Mouse (Mus musculus) cortical plate, adult 2 months (tissue): ENCODE measurements around the gene A530016L24Rik.

Experiments used
- CTCF ChIP-seq: fragments of 200-500 bp; IDR thresholded peaks from 2 replicates; pipeline ENCODE4 v1.5.1; 2011; ENCODE audit warnings: mild to moderate bottlenecking, control low read depth, low read length; ENCODE audit not compliant: insufficient read depth; ENCODE audit errors: extremely low read depth
- POLR2A ChIP-seq: fragments of 200-500 bp; IDR thresholded peaks from 2 replicates; pipeline ENCODE4 v1.6.1; 2011; ENCODE audit warnings: mild to moderate bottlenecking, low read length, control low read depth; ENCODE audit not compliant: insufficient read depth; ENCODE audit errors: extremely low read depth

DNA sequence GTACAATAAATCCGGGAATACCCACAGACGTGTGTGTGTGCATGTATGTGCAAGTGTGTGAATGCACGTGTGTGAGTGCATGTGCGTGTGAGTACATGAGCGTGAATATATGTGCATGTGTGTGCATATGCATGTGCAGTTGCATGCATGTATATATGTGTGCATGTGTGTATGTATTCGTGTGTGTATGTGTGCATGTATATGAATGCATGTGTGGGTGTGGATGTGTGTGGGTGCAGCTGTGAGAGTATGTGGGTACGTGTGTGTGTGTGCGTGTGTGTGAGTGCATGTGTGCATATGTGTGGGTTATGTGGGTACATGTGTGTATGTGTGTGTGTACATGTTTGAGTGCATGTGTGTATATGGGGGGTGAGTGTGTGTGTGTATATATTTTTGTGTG, 56.9 kb downstream of the A530016L24Rik start:
- no peak for TF ChIP-seq CTCF
- TF ChIP-seq POLR2A, result no peak
